Mouse (Mus musculus) right cerebral cortex, postnatal 14 days (tissue): Measurements from ENCODE around the gene Krtap6-5.
"Not testable (repeated sequence)": the region's sequence is repeated elsewhere in the genome, so short reads cannot be mapped to it uniquely, and the experiment has no call there.

Experiments
- DNase-seq: peaks from one replicate; pipeline ENCODE4 v3.0.0; 2022

Gene Krtap6-5

GRCm38 (mm10) chr16:89047783-89048182, at the start of gene Krtap6-5:
Krtap6-5 (minus strand) TSS chr16:89047883.
- no peak for DNase-seq

- DNase-seq, result not testable (repeated sequence)
Observed at GRCm38 (mm10) chr16:89071041-89071440, 23.4 kb upstream of the Krtap6-5 start.

GRCm38 (mm10) chr16:89063902-89064301, 16.2 kb upstream of the Krtap6-5 start, which contains the start of gene 1110025L11Rik:
1110025L11Rik (minus strand) TSS chr16:89064002.
- not testable (repeated sequence) for DNase-seq

GRCm38 (mm10) chr16:89041372-89041771, 6.3 kb downstream of the Krtap6-5 start, which contains the start of gene Gm10228:
Gm10228 (minus strand) TSS chr16:89041472.
- not testable (repeated sequence) for DNase-seq

GRCm38 (mm10) chr16:89031399-89031798, 16.3 kb downstream of the Krtap6-5 start, which contains the start of gene Krtap6-1:
Krtap6-1 (plus strand) TSS chr16:89031699.
- DNase-seq, result not testable (repeated sequence)

- not testable (repeated sequence) for DNase-seq
Observed at GRCm38 (mm10) chr16:89014984-89015383, 32.7 kb downstream of the Krtap6-5 start, which contains the start of gene Gm10229. Gm10229 (plus strand) TSS chr16:89015284.

GRCm38 (mm10) chr16:89013973-89014372, 33.7 kb downstream of the Krtap6-5 start:
- DNase-seq, result no peak

- no peak for DNase-seq
Observed at GRCm38 (mm10) chr16:89010659-89011058, 37.0 kb downstream of the Krtap6-5 start, which contains the start of gene Krtap22-2. Krtap22-2 (minus strand) TSS chr16:89010759.
